Mouse (Mus musculus) CH12.LX (cell line): ENCODE measurements at regions not wholly inside any gene's neighbourhood (a gene's known extent, or its start where the extent isn't known, plus 50 kb on each side); places are given as distances from the start of the nearest gene placed in this dataset.

Source experiments
- DNase-seq: peaks from one replicate; pipeline ENCODE4 v3.0.0-alpha.2; 2013; ENCODE audit errors: extremely low read depth
- H3K27ac ChIP-seq: 2 replicates; pipeline ENCODE4 v1.5.1; 2012; ENCODE audit warnings: low read depth, mild to moderate bottlenecking, control low read depth, moderate library complexity; ENCODE audit not compliant: insufficient read depth
- H3K27me3 ChIP-seq: replicated peaks from 2 replicates; pipeline ENCODE3; 2012; ENCODE audit warnings: inconsistent platforms
- H3K36me3 ChIP-seq, 2 experiments: replicated peaks in 1 of 2; 2 replicates each; pipeline versions ENCODE3 to v1.6.1; 2012; ENCODE audit warnings: inconsistent platforms in 1 of 2, low read length in 1 of 2, mild to moderate bottlenecking in 1 of 2, mixed read lengths in 1 of 2, moderate library complexity in 1 of 2; ENCODE audit not compliant: control insufficient read depth in 1 of 2, insufficient read depth in 1 of 2
- H3K4me1 ChIP-seq, 2 experiments: 2 replicates each; pipeline ENCODE4 v1.6.1; 2012; ENCODE audit warnings: inconsistent platforms in 1 of 2, moderate library complexity in 1 of 2; ENCODE audit not compliant: insufficient read depth in 2 of 2, control insufficient read depth in 1 of 2
- H3K4me2 ChIP-seq: 2 replicates; pipeline ENCODE4 v1.6.1; 2012; ENCODE audit warnings: low read depth, mild to moderate bottlenecking, control low read depth; ENCODE audit not compliant: poor library complexity, insufficient read depth, severe bottlenecking
- H3K4me3 ChIP-seq, 3 experiments: fragments of 150-350 bp in 1 of 3; sonication (generic) in 1 of 3; replicated peaks in 1 of 3; 2 replicates each; pipeline versions ENCODE3 to v1.5.1; 2011 to 2012; ENCODE audit warnings: low read depth in 2 of 3, low read length in 2 of 3, mild to moderate bottlenecking in 2 of 3, moderate library complexity in 2 of 3, control low read depth in 1 of 3, improper control_type of control experiment in 1 of 3, inconsistent platforms in 1 of 3, mixed read lengths in 1 of 3; ENCODE audit not compliant: poor library complexity in 1 of 3
- H3K79me2 ChIP-seq: replicated peaks from 2 replicates; pipeline ENCODE4 v1.6.1; 2012; ENCODE audit warnings: mild to moderate bottlenecking, moderate library complexity; ENCODE audit not compliant: control insufficient read depth, poor library complexity, insufficient read depth, severe bottlenecking; ENCODE audit errors: extremely low read depth
- H3K9ac ChIP-seq: 2 replicates; pipeline ENCODE4 v1.6.1; 2012; ENCODE audit warnings: low read depth, mild to moderate bottlenecking, control low read depth, moderate library complexity; ENCODE audit not compliant: insufficient read depth
- H3K9me3 ChIP-seq: replicated peaks from 2 replicates; pipeline ENCODE3; 2012; ENCODE audit warnings: low read length, inconsistent platforms, mixed read lengths
- CHD1 ChIP-seq: IDR thresholded peaks from 2 replicates; pipeline ENCODE4 v1.6.1; 2012; ENCODE audit warnings: low read depth, low read length, improper control_type of control experiment, inconsistent platforms
- CTCF ChIP-seq, 2 experiments: IDR thresholded peaks in 1 of 2; conservative IDR thresholded peaks in 1 of 2; 2 replicates each; pipeline ENCODE4 v1.5.1; 2011 to 2012; ENCODE audit warnings: low read depth in 2 of 2, low read length in 2 of 2, improper control_type of control experiment in 1 of 2, inconsistent platforms in 1 of 2, mild to moderate bottlenecking in 1 of 2, moderate library complexity in 1 of 2
- E2F4 ChIP-seq: IDR thresholded peaks from 2 replicates; pipeline ENCODE4 v1.6.1; 2011; ENCODE audit warnings: low read depth, low read length, improper control_type of control experiment; ENCODE audit not compliant: insufficient replicate concordance
- GABPA ChIP-seq: IDR thresholded peaks from 2 replicates; pipeline ENCODE4 v1.6.1; 2012; ENCODE audit warnings: low read depth, low read length, improper control_type of control experiment, inconsistent platforms; ENCODE audit not compliant: insufficient replicate concordance
- HCFC1 ChIP-seq: IDR thresholded peaks from 2 replicates; pipeline ENCODE4 v1.6.1; 2012; ENCODE audit warnings: low read depth, mild to moderate bottlenecking, inconsistent platforms, low read length, improper control_type of control experiment
- JUN ChIP-seq: IDR thresholded peaks from 2 replicates; pipeline ENCODE4 v1.6.1; 2011; ENCODE audit warnings: low read depth, mild to moderate bottlenecking, low read length, improper control_type of control experiment, moderate library complexity; ENCODE audit not compliant: insufficient read depth
- JUND ChIP-seq: conservative IDR thresholded peaks from 2 replicates; pipeline ENCODE4 v1.6.1; 2011; ENCODE audit warnings: low read depth, low read length, improper control_type of control experiment
- MAFK ChIP-seq: IDR thresholded peaks from 2 replicates; pipeline ENCODE4 v1.6.1; 2011; ENCODE audit warnings: low read length, improper control_type of control experiment; ENCODE audit not compliant: insufficient replicate concordance
- MAZ ChIP-seq: IDR thresholded peaks from 2 replicates; pipeline ENCODE4 v1.6.1; 2012; ENCODE audit warnings: low read depth, mild to moderate bottlenecking, inconsistent platforms, low read length, improper control_type of control experiment, moderate library complexity
- NELFE ChIP-seq: IDR thresholded peaks from 2 replicates; pipeline ENCODE4 v1.6.1; 2011; ENCODE audit warnings: low read depth, low read length, improper control_type of control experiment
- PAX5 ChIP-seq: IDR thresholded peaks from 2 replicates; pipeline ENCODE4 v1.6.1; 2012; ENCODE audit warnings: low read length, inconsistent platforms, mixed read lengths
- RAD21 ChIP-seq: IDR thresholded peaks from 2 replicates; pipeline ENCODE4 v1.6.1; 2011; ENCODE audit warnings: low read depth, mild to moderate bottlenecking, low read length, improper control_type of control experiment, moderate library complexity
- SIN3A ChIP-seq: IDR thresholded peaks from 2 replicates; pipeline ENCODE4 v1.6.1; 2012; ENCODE audit warnings: low read length, improper control_type of control experiment, inconsistent platforms
- SMC3 ChIP-seq: IDR thresholded peaks from 2 replicates; pipeline ENCODE4 v1.6.1; 2011; ENCODE audit warnings: low read depth, low read length, improper control_type of control experiment
- TBP ChIP-seq: conservative IDR thresholded peaks from 2 replicates; pipeline ENCODE4 v1.6.1; 2011; ENCODE audit warnings: low read depth, low read length, improper control_type of control experiment
- USF1 ChIP-seq: IDR thresholded peaks from 2 replicates; pipeline ENCODE4 v1.6.1; 2014; ENCODE audit warnings: low read depth, mild to moderate bottlenecking, inconsistent platforms, low read length, improper control_type of control experiment
- USF2 ChIP-seq: conservative IDR thresholded peaks from 2 replicates; pipeline ENCODE4 v1.6.1; 2011; ENCODE audit warnings: low read depth, low read length, improper control_type of control experiment
- ZKSCAN1 ChIP-seq: IDR thresholded peaks from 2 replicates; pipeline ENCODE4 v1.6.1; 2012; ENCODE audit warnings: low read depth, inconsistent platforms, low read length, improper control_type of control experiment, borderline replicate concordance
- ZNF384 ChIP-seq: IDR thresholded peaks from 2 replicates; pipeline ENCODE4 v1.6.1; 2012; ENCODE audit warnings: low read depth, low read length, improper control_type of control experiment, inconsistent platforms
- dilution Hi-C: fragments of 300-500 bp; cut with MboI; formaldehyde crosslinking; loops from 2 replicates; pipeline ENCODE4 v1.14.3; 2020; ENCODE audit warnings: low sequenced_read_pairs; ENCODE audit not compliant: extremely low pct_unique_long_range_greater_than_20kb, extremely low pct_ligation_motif_present
- in situ Hi-C: fragments of 300-500 bp; cut with MboI; formaldehyde crosslinking; loops from 3 replicates; pipeline ENCODE4 v1.14.3; 2019; ENCODE audit warnings: low sequenced_read_pairs, low pct_ligation_motif_present, low pct_unique_long_range_greater_than_20kb, mixed read lengths

DNA sequence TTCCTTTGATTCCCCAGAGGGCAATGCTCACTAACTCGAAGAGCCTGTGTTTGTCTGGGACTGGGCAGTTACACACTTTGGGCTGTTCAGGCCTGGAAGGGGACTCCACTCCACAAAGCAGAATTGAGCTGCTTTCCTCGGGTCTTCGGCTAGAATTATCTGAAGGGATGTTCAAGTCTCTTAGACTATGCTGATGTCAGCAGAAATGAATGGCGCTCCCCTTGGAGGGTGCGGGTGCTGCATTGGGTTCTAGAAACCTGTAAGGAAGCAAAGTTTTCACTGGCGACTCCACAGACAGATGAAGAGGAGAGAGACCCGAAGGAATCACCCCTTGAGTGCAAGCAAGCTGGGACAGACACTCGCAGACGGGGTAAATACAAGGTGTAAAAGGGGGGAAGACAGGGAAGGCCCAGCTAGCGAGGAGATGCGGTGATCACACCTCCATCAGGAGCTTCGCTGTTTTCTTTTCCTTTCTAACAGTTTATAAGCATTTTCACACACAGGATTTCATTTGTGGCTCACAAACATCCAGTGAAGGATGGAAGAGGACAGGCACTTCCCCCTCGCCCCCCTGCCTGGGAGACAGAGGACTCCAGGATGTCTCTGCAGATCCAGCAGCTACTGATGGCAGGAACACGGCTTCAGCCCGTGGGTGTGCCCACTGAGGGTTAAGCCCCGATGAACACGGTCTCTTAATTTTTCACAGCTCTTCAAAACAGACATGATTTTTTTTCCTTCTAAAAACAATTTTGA is 314.2 kb downstream of the Gm49356 start:
- no peak overlapping the region for H3K9ac ChIP-seq
- in situ Hi-C loops = loop anchor here (10.0 kb wide), 1 partner anchor 228 kb away; no protein-coding TSS in a partner anchor
- no peak overlapping the region for H3K4me3 ChIP-seq
- dilution Hi-C loops = no loop called here
- H3K36me3 ChIP-seq = no peaks in the 10 kb centered on the region
- H3K4me1 ChIP-seq = no peaks in the 10 kb centered on the region
- no peak for DNase-seq
- H3K79me2 ChIP-seq = no peaks in the 10 kb centered on the region
- H3K27me3 ChIP-seq = no peaks in the 10 kb centered on the region
- H3K27ac ChIP-seq = no peak overlapping the region
- no peak overlapping the region for H3K4me2 ChIP-seq
- H3K9me3 ChIP-seq = no peaks in the 10 kb centered on the region
- peak; percentile 87 for TF ChIP-seq MAFK
- TF ChIP-seq NELFE = no peak

DNA sequence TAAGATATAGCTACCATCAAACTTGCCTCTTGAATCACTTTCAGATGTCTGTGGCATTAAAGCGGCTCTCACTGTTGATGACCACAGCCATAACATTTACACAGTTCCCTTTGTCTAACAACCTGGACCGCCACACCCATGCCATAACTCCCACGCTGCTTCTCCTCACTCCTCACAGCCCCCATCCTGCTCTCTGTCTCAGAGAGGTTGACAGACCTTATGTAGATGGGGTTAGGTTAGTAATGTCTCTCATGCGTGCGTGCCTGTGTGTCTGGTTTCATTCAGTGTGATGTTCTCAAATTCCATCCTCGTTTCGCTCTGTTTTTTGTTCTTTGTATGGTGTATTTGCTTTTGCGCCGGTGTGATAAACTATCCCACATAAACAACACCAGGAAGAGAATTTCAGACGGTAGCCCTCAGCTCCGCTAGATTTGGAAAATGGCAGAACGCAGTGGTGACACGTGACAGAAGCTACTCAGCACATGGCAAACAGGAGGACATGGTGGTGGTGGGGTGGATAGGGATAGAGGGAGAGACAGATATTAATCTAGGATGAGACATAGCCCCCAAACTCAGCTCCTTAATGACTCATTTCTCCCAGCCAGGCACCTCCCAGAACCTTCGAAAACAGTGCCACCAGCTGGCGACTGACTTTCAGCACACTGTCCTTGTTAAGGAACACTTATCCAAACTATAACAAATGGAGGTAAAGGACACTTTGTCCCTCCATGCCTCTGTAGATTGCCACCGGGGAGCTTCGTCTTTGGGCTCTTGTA is 314.9 kb downstream of the Gm49356 start:
- no peak overlapping the region for H3K9ac ChIP-seq
- no peak overlapping the region for H3K27ac ChIP-seq
- dilution Hi-C loops = no loop called here
- no peak overlapping the region for H3K4me3 ChIP-seq
- no peaks in the 10 kb centered on the region for H3K27me3 ChIP-seq
- no peaks in the 10 kb centered on the region for H3K4me1 ChIP-seq
- TF ChIP-seq RAD21 (peak; percentile 58), CTCF (conservative IDR thresholded peaks at IDR 0.05 in 1 of 2, IDR thresholded peaks at IDR 0.05 in 1 of 2; ENCODE audit: low read depth in 2 of 2, low read length in 2 of 2) (peak in 1 of 2 experiments; percentile 57; a peak in 2 of 4 replicates), SMC3 (peak; percentile 67), JUND (peak; percentile 70), ZNF384 (no peak)
- TF ChIP-seq, all 38 proteins: peak for 4
- H3K9me3 ChIP-seq = no peaks in the 10 kb centered on the region
- peak; percentile 31 for DNase-seq
- in situ Hi-C loops = loop anchor here (10.0 kb wide), 1 partner anchor 229 kb away; no protein-coding TSS in a partner anchor
- 0 out of 2 replicates have a peak, but pooled peaks cover 2% of the 10 kb centered on the region for H3K79me2 ChIP-seq
- H3K4me2 ChIP-seq = no peak overlapping the region
- no peaks in the 10 kb centered on the region for H3K36me3 ChIP-seq

DNA sequence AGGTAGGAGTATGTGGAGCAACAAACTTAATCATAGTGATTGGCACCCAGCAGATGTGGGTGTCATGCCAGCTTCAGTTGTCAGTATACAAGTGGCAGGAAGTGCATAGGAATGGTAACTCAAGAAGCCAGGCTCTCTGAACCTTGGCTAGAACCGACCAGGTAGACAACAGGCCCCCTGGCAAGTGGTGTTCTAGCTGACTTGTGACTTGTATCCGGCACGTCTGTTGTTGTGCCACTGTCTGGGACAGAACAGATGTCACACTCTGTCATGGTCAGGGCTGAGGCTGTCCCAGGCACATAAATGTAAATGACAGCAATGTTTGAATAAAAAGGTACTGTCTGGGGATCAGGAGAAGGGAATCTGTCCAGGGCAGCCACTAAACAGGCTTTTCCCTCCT is 316.0 kb downstream of the Gm49356 start:
- Histone ChIP-seq H3K4me2 (no peak overlapping the region), H3K9ac (no peak overlapping the region), H3K27me3 (no peaks in the 10 kb centered on the region), H3K36me3 (no peaks in the 10 kb centered on the region), H3K4me3 (no peak overlapping the region), H3K9me3 (no peaks in the 10 kb centered on the region), H3K79me2 (0 out of 2 replicates have a peak, but pooled peaks cover 2% of the 10 kb centered on the region), H3K4me1 (no peaks in the 10 kb centered on the region), H3K27ac (no peak overlapping the region)
- dilution Hi-C loops = no loop called here
- in situ Hi-C loops = loop anchor here (10.0 kb wide), 1 partner anchor 230 kb away; no protein-coding TSS in a partner anchor
- DNase-seq = no peak
- TF ChIP-seq JUN (no peak), TBP (no peak), USF1 (no peak), USF2 (no peak), PAX5 (no peak), HCFC1 (no peak), E2F4 (no peak), CHD1 (no peak), SIN3A (no peak), ZKSCAN1 (no peak), GABPA (no peak), MAZ (no peak)
